Mouse (Mus musculus): ENCODE measurements around the gene Mthfd2l.
A peak's percentile ranks its signal among the peaks of the same experiment; 100 is the strongest.

Mthfd2l gene

DNA sequence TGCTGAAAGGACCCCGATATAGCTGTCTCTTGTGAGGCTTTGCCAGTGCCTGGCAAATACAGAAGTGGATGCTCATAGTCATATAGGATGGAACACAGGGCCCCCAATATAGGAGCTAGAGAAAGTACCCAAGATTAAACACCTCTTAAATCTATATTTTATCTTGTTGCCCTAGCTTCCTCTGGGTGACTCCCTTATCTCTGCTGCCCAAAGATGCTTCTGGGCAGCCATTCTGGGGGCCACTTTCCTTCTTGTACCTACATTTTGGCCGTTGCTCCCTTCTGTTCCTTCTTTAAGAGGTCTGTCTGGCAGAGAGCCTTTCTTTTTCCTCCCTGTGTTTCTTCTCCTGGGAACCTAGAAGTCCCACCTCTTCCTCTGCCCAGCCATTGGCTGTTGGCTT lies 14.5 kb downstream of the Mthfd2l start:
- DNase-seq (ENCODE audit: low read depth, low spot score), result no peak

DNA sequence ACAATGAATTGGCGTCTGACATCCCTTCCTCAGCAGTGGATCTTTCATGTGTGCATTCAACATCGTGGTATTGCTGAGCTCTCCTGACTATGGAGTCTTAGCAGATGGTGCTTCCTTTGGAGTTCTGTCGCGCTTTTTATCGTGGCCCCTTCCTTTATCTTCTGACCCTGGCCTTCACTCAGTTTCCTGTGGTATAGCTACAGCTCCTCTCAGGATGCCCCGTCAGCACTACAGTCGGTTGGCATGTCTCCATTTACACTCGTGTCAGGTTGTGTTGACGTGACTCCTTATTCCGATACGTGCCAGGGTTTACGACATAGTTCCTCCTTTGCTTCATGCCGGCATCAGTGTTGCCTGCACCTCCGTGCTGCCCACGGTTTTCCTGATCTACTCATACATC lies 18.6 kb downstream of the Mthfd2l start:
- DNase-seq (ENCODE audit: low read depth, low spot score), result no peak

DNA sequence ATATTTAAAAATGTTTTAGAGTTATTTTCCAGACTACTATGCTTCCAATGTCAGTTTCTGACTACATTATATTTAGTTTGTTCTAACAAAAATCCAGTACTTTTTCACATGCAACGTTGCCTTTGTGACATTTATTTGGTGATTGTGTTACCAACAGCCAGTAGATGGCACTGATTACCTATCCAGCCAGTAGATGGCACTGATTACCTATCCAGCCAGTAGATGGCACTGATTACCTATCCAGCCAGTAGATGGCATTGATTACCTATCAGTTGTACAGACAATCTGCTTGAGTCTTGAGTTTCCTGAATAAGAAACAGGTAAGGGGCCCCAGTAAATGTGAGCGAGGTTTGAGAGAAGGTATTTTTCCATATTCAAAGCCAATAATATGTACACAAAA lies 20.6 kb downstream of the Mthfd2l start:
- peak; percentile 11 for DNase-seq (ENCODE audit: low read depth, low spot score)

DNA sequence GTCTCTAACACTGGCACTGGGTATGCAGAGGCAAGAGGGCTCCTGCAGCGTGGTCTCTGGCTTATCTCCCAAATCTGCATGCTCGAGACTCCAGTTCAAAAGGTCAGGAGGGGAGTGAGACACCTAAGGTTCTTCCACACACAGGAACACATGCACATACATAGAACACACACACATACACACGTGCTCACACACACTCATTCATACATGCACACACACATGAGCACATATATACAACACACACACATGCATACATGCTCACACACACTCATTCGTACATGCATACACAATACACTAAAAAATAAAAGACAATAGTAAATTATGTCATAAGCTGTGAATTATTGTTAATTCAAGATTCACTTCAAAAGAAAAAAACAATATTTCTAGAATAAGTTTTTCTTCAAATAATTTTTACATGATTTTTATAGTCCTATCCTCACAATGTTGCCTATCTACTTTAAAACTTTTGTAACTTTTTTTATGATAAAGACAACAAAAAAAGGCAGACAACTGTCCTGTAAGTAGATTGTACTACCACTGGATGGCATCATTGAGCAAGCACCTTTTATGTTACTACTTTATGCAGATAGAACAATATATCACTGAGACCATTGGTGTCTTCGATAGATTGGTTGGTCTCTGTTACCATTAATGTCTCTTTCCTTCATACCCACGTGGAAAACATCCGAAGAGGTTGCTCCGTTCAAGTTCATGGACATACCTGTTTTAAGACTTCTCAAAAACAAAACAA lies 22.0 kb downstream of the Mthfd2l start:
- peak; percentile 18 for DNase-seq (ENCODE audit: low read depth, low spot score)

DNA sequence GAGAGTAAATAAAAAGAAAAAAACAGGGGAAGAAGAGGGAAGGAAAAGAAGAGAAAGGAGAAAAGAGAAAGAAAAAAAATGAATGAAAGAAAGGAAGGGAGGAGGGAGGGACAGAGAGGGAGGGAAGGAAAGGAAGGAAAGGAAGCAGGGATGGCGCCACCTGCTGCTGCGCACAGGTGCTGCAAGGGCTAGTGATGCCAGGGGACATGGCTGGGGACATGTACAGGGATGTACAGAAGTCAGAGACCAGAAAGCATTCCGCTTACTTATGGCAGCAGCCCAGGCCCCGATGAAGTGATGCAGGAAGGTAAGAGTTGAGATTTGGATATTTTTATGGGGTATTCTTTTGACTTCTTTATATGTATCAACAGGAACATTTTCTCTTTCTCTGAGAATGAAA lies 33.4 kb downstream of the Mthfd2l start:
- peak; percentile 73 for DNase-seq (ENCODE audit: low read depth, low spot score)

DNA sequence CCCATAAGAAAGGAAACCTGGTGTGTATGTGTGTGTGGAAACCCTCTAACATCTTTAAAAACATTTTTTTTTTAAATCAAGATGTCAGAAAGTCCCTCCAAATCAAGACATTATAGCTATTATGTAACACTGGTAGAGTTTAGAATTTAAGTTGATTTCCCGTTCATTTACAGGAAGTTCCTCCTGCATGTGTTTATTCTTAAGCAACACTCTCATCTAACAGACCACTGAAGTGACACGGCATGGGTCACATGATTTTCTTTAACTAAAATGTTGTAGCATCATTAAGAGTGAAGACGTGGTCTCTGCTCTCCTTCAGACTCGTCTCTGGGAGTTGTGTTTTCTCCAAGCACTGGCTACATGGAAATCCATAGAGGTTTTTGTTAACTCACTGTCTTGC lies 33.8 kb downstream of the Mthfd2l start:
- DNase-seq (ENCODE audit: low read depth, low spot score), result no peak

DNA sequence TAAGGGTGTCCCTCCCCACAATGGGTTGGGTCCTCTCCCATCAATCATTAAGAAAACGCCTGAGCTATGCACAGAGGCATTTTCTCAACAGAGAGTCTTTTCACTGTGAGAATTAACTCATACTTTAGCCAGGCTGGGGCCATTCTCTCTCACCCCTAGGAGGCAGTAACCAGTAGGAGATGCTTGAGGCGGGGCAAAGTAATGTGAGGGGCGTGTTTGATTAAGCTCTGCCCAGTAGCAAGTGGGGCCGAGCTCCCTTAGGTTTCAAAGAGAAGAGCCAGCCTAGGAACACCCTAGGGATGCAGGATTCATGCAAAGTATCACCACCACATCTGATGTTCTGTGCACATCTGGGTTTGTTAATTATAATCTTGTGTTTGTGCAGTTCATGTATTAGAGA lies 34.5 kb downstream of the Mthfd2l start:
- DNase-seq (ENCODE audit: low read depth, low spot score), result peak; percentile 29

DNA sequence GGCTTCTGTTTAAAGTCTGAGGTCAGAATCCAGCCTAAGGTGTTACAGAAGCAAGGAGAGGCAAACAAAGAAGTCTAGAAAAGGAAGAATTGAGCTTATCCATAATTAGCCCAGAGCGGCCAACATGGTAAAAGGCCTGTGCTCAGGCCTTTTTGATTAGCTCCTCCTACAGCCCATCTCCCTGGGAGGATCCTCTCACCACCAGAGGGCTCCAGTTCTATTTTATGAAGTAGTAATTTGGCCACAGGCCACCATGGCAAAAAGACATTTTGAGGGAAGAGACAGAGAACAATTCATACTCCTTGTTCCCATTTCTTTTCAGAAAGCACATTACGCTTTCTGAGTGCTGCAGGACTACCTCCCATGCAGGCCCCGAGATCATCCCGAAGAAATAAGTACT lies 46.3 kb downstream of the Mthfd2l start:
- DNase-seq (ENCODE audit: low read depth, low spot score), result peak; percentile 61

DNA sequence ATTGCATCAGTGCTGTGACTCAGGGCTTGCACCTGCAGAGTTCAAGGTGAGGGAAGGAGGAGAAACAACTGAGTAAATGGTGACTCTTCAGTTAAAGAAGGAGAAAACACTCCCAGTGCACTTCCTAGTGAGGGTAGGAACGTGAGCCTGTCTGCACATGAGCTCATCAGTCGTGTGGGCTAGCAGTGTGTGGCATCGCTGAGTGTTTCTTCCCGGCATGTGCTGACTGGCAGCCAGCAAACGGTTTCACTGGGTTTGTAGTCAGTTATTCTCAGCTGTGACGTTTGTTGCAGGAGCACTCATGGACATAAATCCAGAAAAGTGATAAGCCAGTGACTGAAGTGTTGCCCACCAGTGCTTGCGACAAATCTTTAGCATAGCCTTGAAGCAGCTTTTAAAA lies 49.4 kb downstream of the Mthfd2l start:
- DNase-seq (ENCODE audit: low read depth, low spot score), result no peak

DNA sequence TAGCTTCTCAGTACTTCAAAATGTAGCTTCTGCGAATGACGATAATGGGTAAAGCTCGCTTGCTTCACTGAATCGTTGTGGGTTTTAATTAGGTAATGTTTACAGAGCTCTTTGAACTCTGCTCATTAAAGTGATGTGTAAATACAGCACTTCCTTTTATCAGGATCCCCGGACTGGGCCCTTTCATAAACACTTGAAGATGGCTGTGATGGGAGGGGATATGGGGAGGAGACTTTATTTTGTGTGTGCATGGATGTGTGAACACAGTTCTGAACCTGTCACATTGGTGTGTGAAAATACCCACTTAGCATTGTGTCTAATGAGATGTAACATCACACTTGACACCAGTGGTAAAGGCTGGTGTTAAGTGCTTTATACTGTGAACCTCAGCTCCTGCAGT lies 56.7 kb downstream of the Mthfd2l start:
- DNase-seq (ENCODE audit: low read depth, low spot score), result no peak

DNA sequence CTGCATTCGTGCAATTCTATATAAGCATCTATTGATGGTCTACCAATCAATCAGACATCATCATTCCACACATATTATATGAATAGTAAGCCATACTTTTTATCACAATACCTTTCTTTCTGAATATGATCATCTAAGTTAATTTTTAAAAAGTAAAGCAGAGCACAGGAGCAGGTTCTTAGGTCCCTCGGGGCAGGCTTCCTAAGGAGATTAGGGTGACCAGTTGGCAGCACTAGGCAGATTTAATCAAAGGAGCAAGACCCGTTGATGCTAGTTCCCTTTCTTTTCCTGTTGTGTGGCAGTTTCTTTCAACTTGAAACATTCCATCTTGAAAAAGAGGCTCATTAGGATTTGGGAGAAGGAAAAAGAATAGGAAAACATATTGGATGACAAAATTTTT lies 57.2 kb downstream of the Mthfd2l start:
- no peak for DNase-seq (ENCODE audit: low read depth, low spot score)

DNA sequence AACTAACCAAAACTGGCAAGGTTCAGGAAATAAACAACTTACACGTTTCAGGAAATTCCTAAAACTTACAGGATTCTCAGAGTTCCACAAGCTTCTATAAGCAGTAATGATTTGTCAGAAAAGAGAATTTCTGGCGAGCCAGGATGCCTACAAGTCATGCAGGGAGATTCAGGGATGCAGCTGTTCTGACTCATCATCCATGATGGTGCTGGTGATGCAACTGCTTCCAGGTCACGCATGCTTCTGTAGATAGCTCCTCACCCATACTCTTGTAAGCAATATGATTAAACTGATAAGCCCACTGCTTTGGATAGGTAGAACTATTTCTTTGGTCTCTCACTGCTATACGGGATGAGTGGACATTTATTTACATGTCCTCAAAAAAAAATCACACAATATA lies 57.7 kb downstream of the Mthfd2l start:
- DNase-seq (ENCODE audit: low read depth, low spot score), result no peak

DNA sequence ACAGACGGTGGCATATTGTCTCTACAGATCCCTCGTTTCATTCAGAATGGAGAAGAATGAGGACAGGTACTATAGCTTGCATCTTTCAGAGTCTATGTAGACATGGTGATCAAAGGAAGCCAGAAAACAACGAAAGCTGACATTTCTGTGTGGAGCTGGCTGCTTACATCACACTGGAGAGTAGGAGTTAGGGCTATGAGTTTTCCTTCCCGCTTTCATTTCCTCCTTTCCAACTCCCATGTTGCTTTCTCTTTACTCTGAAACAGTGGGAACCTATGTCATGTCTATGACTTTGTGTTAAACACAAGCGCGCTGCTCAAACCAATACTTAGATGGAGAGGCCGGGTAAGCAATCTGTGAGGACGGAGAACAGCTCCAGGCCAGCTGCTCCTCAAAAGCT lies 69.0 kb downstream of the Mthfd2l start:
- DNase-seq (ENCODE audit: low read depth, low spot score), result no peak

DNA sequence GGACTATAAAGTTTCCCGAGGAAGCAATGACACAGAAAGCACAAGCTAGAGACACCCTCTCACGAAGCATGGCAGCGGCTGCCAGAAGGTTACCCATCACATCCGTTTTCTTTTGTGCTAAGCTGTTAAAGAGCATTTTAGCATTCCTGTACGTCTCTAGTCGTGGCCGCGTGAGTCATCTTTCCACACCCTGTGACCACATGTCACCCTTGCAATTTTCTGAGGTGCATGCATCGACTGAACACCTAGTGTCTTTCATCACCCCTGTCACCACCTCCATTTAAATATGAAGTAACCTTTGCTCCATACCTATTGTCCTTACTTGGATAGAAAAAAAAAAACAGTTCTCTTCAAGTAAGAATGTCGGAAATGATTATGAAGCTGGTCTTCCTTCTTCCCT lies 84.3 kb downstream of the Mthfd2l start:
- DNase-seq (ENCODE audit: low read depth, low spot score), result no peak

DNA sequence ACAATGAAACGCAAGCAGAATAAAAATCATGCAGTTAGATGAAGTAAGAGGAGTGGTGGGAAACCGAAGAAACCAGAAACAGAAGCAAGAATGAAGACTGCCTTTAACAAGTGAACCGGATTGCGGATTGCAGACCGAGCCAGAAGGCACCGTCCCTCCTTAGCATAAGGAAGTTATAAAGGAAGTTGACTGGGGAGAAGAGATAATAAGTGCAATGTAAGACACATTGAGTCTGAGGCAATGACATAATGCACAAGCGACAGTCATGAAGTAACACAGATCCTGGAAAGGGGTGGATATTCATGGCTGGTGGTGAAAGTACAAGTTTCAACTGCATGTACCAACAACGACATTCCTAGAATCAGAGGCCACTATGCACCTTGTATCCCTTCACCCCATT lies 92.2 kb downstream of the Mthfd2l start:
- no peak for DNase-seq (ENCODE audit: low read depth, low spot score)

DNA sequence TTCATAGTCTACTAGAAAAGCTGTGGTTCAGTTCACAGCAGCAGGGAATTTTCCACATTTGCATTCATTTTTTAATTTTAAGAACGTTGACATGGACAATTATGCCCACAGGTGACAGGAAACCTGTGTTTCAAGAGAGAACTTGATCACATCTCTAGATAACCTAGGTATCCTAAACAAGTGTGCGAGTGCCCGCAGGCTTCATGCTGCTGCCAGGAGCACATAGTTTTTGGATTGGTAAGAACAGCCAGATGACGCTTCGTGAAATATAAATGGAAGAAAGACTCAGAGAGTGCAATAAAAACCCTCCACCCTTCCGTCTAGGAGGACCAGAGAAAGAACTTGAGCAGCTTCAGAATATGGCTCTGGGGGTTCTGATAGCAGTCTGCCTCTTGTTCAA lies 96.2 kb downstream of the Mthfd2l start, which contains the start of gene Epgn:
TSS of gene Epgn (plus strand) at position 301 of the 400 bp plus-strand sequence.
- DNase-seq (ENCODE audit: low read depth, low spot score), result no peak

DNA sequence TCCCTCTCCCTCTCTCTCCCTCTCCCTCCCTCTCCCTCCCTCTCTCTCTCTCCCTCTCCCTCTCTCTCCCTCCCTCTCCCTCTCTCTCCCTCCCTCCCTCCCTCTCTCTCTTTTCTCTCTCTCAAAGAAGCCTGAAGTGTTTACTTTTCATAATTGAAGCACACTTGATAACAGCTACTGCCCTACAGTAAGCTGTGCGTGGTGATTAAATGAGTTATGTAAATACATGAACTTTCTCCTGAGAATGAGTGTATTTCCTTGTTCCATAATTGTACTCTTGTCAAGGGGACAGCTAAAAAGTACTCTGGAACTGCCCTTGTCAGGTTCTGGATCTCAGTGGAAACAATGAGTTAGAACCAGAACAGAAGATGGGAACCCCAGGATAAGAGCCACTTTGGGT lies 96.9 kb downstream of the Mthfd2l start:
- no peak for DNase-seq (ENCODE audit: low read depth, low spot score)

DNA sequence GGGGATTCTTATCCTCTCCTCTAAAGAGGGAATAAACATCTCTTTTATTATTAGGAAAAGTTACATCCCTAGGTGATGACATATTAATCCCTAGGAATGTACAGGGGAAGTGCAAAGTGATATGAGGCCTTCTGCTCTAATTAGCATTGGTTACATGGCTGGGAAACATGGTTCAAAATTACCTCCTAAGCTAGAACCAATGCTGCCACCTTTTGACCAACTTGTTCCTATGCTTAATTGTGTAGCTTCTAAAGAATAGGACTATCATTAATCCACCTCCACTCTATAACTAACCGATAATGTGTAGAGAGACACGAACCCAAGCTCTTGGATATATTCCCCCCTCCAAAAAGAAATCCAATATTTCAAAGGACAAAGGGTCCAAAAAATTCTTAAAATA lies 99.7 kb downstream of the Mthfd2l start:
- DNase-seq (ENCODE audit: low read depth, low spot score), result no peak

DNA sequence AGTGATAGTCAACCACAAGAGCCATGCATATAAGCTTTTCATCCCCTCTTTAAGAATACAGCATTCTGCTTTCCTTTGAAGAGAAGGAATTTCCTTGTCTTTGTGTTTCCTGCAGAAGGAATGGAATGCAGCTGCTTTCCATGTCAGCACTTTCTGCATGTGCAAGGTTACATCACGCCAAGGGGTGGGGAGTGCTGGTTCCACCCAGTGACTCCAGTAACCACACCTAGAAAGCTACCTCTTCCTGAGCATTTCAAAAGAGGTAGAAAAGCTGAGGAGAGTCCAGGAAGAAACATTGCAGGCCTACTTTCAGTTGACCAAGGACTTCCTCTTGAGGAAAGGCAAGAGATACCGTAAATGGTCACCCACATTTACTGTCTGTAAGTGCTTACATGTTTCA lies 104.4 kb downstream of the Mthfd2l start:
- peak; percentile 80 for DNase-seq (ENCODE audit: low read depth, low spot score)

DNA sequence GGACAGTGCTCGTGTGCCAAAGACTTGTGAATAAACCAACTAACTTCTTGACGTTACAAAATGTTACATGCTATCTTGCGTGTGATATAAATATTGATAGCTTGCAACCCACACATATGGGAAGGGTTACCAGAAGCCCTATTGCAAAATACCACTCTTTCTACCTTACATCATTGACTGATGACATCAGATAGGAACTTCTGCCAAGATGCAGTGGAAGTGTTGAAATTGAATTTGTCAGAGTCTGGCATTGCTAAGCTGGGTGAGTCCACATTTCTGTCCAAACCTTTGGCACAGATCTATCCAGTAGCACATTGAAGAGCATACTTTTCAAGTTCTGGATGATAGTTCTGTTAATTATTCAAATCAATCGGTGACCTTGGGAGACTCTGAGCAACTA lies 105.7 kb downstream of the Mthfd2l start:
- DNase-seq (ENCODE audit: low read depth, low spot score), result no peak

DNA sequence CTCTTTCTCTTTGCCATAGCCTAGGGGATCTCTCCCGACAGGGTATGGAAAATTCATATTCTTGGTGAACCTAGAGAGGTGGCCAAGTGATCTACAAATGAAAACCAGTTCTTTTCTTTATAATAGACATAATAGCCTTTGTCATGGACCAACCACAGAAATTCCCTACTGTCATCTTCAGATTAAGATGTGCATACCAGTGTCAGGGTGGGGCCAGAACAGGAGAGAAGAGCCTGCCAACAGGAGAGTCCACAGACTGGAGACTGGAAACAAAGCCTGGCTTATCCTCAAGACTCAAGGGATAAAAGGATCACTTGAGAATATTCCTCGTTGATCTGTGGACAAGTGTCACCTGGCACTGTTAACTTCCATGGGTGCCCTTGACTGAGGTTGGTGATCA lies 106.8 kb downstream of the Mthfd2l start:
- DNase-seq (ENCODE audit: low read depth, low spot score), result peak; percentile 61

DNA sequence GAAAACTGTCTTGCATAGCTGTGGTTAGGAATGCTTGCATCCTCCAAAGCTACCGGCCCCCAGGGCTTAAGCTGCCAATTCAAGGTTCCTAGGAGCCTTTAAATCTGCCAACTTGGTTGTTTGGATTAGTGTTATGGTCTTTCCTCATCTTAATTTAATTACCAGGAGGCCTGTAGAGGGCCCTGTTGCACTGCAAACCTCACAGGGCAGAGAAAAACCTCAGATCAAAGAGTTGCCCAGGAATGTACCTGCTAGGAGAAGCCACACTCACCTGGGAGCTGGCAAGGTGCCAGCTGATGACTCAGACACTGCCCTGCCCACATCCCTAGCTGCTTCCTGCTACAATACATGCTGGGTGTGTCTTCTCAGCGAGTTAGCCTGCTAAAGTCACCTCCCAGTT lies 107.6 kb downstream of the Mthfd2l start:
- DNase-seq (ENCODE audit: low read depth, low spot score), result peak; percentile 82

DNA sequence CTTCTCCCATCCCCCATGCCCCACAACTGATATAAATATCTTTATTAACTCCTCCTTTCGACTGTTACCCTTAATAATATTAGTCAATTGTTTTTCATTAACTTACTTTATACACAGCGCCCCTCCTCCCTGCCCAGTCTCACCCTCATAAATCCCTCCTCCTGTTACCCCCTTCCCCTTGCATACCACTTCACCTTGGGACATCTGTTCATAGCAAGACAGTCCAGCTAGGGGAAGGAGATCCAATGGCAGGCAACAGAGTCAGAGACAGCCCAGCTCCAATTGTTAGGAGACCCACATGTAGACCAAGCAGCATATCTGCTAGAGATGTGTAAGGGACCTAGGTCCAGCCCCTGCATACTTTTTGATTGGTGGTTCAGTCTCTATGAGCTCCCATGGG lies 108.0 kb downstream of the Mthfd2l start:
- no peak for DNase-seq (ENCODE audit: low read depth, low spot score)

DNA sequence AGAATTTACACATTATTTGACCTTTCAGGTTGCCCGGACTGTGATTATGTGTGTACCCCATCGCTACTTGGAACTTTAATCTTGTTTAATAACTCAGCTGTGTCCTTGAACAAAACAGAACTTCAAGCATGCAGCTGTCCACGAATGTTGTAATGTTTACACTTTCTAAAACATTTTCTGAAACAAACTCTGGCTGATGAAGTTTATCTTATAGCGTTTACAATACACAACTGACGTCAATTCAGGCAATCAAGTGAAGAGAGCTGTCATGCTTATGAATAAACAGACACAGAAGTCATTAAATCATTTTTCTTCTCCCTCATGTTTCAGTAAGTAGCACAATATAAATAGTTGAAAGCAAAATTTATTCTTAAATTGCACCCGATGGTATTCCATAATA lies 117.1 kb downstream of the Mthfd2l start:
- no peak for DNase-seq (ENCODE audit: low read depth, low spot score)

Measured in ZHBTc4 (cell line).